Mouse (Mus musculus): ENCODE data around the gene Gli2. TPM values are rescaled to one million over a fixed set of nuclear protein-coding genes. Genes with fewer than 3 reads are reported as not detected.

Gene Gli2
- polyA plus RNA-seq, 1 experiment from 2014 or later: 15.1 TPM

GRCm38 (mm10) chr1:119051192-119051937 lies 2.1 kb downstream of the Gli2 start:
- H3K27me3 ChIP-seq (ENCODE audit: insufficient read depth, low read length): peaks cover 37% of the 10 kb centered on the region
- peak overlapping the region; percentile 94 for H3K27ac ChIP-seq (ENCODE audit: low read depth)
- peak overlapping the region; percentile 59 for H3K4me3 ChIP-seq (ENCODE audit: low read depth, low read length)
- no peak for ATAC-seq (ENCODE audit: insufficient read depth)
- no peaks in the 10 kb centered on the region for H3K9me3 ChIP-seq (ENCODE audit: low read depth, low read length)
- 2% methylated on average over 21 of the region's 21 CpGs for WGBS
- H3K9ac ChIP-seq: peak overlapping the region; percentile 74
- peak; percentile 89 for DNase-seq
- no peak for TF ChIP-seq CTCF (IDR thresholded peaks at IDR 0.05; ENCODE audit: low read depth)
- H3K36me3 ChIP-seq (ENCODE audit: insufficient read depth): no peaks in the 10 kb centered on the region
- peaks cover 27% of the 10 kb centered on the region for H3K4me1 ChIP-seq (ENCODE audit: insufficient read depth)
- peak overlapping the region; percentile 90 for H3K4me2 ChIP-seq

GRCm38 (mm10) chr1:119049812-119050615 lies 3.4 kb downstream of the Gli2 start:
- Histone ChIP-seq H3K9ac (peak overlapping the region; percentile 4; the same call in 1 of the 2 replicates), H3K4me1 (ENCODE audit: insufficient read depth) (peaks cover 27% of the 10 kb centered on the region)
- WGBS: 27% methylated on average over 10 of the region's 10 CpGs

GRCm38 (mm10) chr1:119048988-119049387 lies 4.4 kb downstream of the Gli2 start:
- Histone ChIP-seq H3K27ac (ENCODE audit: low read depth) (no peak overlapping the region), H3K4me2 (peak overlapping the region; percentile 90), H3K36me3 (ENCODE audit: insufficient read depth) (no peaks in the 10 kb centered on the region), H3K4me1 (ENCODE audit: insufficient read depth) (peaks cover 25% of the 10 kb centered on the region), H3K9me3 (ENCODE audit: low read depth, low read length) (no peaks in the 10 kb centered on the region), H3K4me3 (ENCODE audit: low read depth, low read length) (no peak overlapping the region; the same call in 1 of the 2 replicates), H3K9ac (peak overlapping the region; percentile 30), H3K27me3 (ENCODE audit: insufficient read depth, low read length) (peaks cover 32% of the 10 kb centered on the region)
- ATAC-seq (ENCODE audit: insufficient read depth) (no peak), DNase-seq (no peak)
- 14% methylated on average over 11 of the region's 11 CpGs for WGBS
- no peak for TF ChIP-seq CTCF (IDR thresholded peaks at IDR 0.05; ENCODE audit: low read depth)

More at GRCm38 (mm10) chr1:119049812-119050615, 3.4 kb downstream of the Gli2 start:
- H3K9me3 ChIP-seq (ENCODE audit: low read depth, low read length): no peaks in the 10 kb centered on the region
- H3K4me3 ChIP-seq (ENCODE audit: low read depth, low read length): peak overlapping the region; percentile 59; the same call in 1 of the 2 replicates
- H3K27me3 ChIP-seq (ENCODE audit: insufficient read depth, low read length): peaks cover 37% of the 10 kb centered on the region
- DNase-seq (peak; percentile 49), ATAC-seq (ENCODE audit: insufficient read depth) (no peak)
- TF ChIP-seq CTCF (IDR thresholded peaks at IDR 0.05; ENCODE audit: low read depth): no peak
- H3K36me3 ChIP-seq (ENCODE audit: insufficient read depth): no peaks in the 10 kb centered on the region
- peak overlapping the region; percentile 90 for H3K4me2 ChIP-seq
- peak overlapping the region; percentile 42; the same call in 1 of the 2 replicates for H3K27ac ChIP-seq (ENCODE audit: low read depth)

GRCm38 (mm10) chr1:119048547-119048946 lies 4.9 kb downstream of the Gli2 start:
- H3K4me1 ChIP-seq (ENCODE audit: insufficient read depth): peaks cover 25% of the 10 kb centered on the region
- DNase-seq: no peak

GRCm38 (mm10) chr1:119047462-119048371 lies 5.7 kb downstream of the Gli2 start:
- ATAC-seq (ENCODE audit: insufficient read depth) (peak; percentile 40; the same call in 1 of the 2 replicates), DNase-seq (peak; percentile 71)
- WGBS: 1% methylated on average over 58 of the region's 61 CpGs
- Histone ChIP-seq H3K4me2 (peak overlapping the region; percentile 90), H3K9me3 (ENCODE audit: low read depth, low read length) (no peaks in the 10 kb centered on the region), H3K27me3 (ENCODE audit: insufficient read depth, low read length) (peaks cover 26% of the 10 kb centered on the region), H3K4me1 (ENCODE audit: insufficient read depth) (peaks cover 25% of the 10 kb centered on the region), H3K4me3 (ENCODE audit: low read depth, low read length) (peak overlapping the region; percentile 50), H3K36me3 (ENCODE audit: insufficient read depth) (no peaks in the 10 kb centered on the region), H3K27ac (ENCODE audit: low read depth) (peak overlapping the region; percentile 95), H3K9ac (peak overlapping the region; percentile 74)
- no peak for TF ChIP-seq CTCF (IDR thresholded peaks at IDR 0.05; ENCODE audit: low read depth)

More at GRCm38 (mm10) chr1:119048547-119048946, 4.9 kb downstream of the Gli2 start:
- H3K9me3 ChIP-seq (ENCODE audit: low read depth, low read length): no peaks in the 10 kb centered on the region
- no peaks in the 10 kb centered on the region for H3K36me3 ChIP-seq (ENCODE audit: insufficient read depth)
- H3K9ac ChIP-seq: peak overlapping the region; percentile 30
- H3K4me3 ChIP-seq (ENCODE audit: low read depth, low read length): no peak overlapping the region; the same call in 1 of the 2 replicates
- H3K27ac ChIP-seq (ENCODE audit: low read depth): no peak overlapping the region; the same call in none of the 2 replicates
- 13% methylated on average over 6 of the region's 6 CpGs for WGBS
- H3K4me2 ChIP-seq: peak overlapping the region; percentile 90
- ATAC-seq (ENCODE audit: insufficient read depth): no peak
- TF ChIP-seq CTCF (IDR thresholded peaks at IDR 0.05; ENCODE audit: low read depth): no peak
- peaks cover 32% of the 10 kb centered on the region for H3K27me3 ChIP-seq (ENCODE audit: insufficient read depth, low read length)

- Histone ChIP-seq H3K27ac (ENCODE audit: low read depth) (no peak overlapping the region), H3K9me3 (ENCODE audit: low read depth, low read length) (no peaks in the 10 kb centered on the region), H3K27me3 (ENCODE audit: insufficient read depth, low read length) (no peaks in the 10 kb centered on the region), H3K9ac (no peak overlapping the region), H3K36me3 (ENCODE audit: insufficient read depth) (no peaks in the 10 kb centered on the region), H3K4me1 (ENCODE audit: insufficient read depth) (peaks cover 19% of the 10 kb centered on the region), H3K4me2 (no peak overlapping the region), H3K4me3 (ENCODE audit: low read depth, low read length) (no peak overlapping the region)
- TF ChIP-seq CTCF (IDR thresholded peaks at IDR 0.05; ENCODE audit: low read depth): no peak
- DNase-seq: peak; percentile 68
- no peak for ATAC-seq (ENCODE audit: insufficient read depth)
- 47% methylated on average over 1 of the region's 1 CpGs for WGBS
These were observed 15.0 kb downstream of the Gli2 start for GRCm38 (mm10) chr1:119038436-119038835.
